Mouse (Mus musculus) frontal cortex, postnatal 36 days (tissue): ENCODE measurements around the gene Sft2d2.

Source experiments
- DNase-seq, 2 experiments: peaks; one replicate each; pipeline ENCODE4 v3.0.0; 2022; ENCODE audit warnings: low spot score in 2 of 2

Gene Sft2d2

DNA sequence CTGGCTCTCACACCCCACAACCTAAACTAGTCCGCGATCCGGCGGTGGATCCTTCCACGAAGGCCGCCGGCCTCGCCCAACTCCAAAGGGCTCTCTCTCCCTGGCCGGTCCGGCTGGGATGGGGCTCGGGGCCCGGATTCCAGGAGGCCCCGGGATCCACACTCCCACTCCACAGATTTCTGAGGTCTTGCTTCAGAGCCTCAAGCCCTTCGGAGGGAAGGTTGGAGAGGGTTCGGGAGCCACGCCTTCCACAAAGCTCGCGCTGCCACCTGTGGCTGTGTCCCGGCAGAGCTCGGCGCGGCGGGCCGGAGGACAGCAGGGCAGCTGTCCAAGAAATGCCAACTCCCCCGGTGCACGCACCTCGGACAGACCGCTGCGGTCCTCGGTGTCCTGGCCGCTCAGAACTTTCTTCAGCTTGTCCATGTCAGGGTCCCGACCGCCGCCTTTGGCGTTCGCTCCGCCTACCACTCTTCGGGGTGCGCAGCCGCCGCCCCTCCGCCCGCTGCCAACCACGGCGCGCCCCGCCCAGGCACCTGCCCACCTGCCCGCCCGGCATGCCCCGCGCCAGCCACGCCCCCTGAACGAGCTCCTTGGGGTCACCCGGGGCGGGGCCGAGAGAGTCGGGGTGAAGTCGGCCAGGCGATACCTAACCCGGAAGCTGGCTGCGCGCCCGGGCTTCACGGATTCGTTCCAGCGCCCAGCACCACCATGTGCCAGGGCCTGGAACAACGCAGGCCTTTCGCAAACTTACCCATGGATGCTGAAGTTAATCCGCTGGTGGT is at the start of gene Sft2d2:
TSS of gene Sft2d2 (minus strand) at position 559 of the 782 bp plus-strand sequence.
- DNase-seq, result peak; percentile 57 to 68

DNA sequence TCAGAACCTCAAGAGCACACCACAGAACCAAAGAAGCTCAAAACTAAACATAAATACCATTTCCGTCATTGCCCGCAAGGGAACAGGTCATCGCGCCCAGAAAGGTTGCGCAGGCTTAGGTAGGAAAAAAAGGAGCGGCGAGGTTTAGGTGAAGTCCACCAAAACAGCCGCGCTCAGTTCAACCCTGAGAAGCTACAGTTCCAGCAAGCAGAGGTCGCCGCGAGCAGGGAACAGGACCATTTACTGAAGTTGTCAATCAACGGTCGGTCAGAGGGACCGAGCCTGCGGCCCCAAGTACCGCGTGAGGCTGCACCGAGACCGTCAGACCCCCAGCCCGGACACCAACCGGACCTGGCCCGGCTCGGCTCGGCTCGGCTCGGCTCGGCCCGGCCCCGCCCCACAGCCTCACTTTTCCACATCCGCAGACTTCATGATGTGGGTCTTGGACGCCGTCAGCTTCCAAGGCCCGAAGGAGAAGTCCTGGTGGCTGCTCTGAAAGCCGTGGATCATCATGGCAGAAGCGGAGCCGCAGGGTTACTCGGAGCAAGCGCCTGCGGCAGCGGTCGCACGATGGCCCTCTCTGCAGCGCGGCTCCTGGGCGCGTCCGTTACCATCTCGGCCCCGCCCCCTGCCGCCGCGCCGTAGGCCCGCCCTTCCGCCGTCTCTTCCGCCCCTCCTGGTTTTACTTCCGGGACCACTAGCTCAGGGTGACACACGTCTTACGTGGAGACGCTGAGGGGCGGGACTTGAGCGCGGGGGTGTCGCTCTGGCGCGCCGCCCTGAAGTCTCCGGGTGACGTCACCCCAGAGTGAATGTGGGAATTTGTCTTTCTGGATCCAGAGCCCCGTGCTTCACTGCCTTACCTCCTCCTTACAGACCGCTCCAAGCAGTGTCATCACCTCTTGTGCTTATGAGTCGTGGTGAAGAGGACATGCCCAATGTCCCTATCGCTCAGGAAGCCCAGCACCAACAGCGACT is 42.4 kb upstream of the Sft2d2 start, which contains the start of gene Tiprl:
TSS of gene Tiprl (minus strand) at position 676 of the 978 bp plus-strand sequence.
- peak; percentile 96 to 98 for DNase-seq

DNA sequence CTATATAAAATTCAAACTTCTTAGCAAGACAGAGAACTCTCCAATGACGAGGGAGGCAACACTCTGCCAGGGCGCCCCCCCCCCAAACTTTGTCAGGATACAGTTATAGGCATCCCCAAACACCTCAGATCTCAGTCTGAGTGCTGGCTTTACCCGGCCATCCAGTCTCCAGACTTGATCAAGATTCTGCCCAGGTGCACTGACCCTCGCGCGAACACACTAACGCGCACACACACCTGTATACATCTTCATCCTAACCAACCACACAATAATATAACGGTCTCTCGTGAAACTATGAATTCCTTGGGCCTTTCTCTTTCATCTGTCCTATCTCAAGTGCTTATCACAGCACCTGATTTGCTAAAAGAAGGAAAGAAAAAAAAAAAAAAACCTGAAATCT is 41.6 kb upstream of the Sft2d2 start:
- no peak for DNase-seq

DNA sequence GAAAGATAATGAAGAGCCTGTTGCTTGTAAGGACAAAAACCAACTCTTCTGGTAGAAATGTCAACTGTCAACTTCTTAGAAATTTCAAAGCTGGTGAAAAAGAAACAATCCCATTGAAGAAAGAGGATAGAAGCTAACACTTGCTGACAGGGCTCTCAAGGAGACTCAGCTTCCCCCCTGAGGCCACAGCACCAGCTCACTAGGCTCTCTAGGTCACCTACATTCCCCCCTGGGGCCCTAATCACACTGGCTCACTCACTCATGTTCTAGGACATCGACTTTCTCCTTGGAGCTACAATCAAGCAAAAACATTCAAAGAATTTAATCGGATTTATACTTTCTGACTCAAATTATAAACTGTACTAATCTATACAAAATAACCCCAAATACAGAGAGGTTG is 39.6 kb upstream of the Sft2d2 start:
- DNase-seq, result no peak

DNA sequence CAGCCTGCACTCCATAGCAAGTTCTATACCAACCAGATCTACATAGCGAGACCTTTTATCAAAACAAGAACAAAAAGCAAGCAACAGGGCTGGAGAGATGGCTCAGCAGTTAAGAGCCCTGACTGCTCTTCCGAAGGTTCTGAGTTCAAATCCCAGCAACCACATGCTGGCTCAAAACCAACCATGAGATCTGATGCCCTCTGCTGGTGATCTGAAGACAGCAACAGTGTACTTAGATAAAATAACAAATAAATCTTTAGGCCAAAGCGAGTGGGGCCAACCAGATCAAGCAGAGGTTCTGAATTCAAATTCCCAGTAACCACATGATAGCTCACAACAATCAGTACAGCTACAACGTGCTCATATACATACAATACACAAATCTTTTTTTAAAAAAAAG is 36.5 kb upstream of the Sft2d2 start:
- no peak for DNase-seq

DNA sequence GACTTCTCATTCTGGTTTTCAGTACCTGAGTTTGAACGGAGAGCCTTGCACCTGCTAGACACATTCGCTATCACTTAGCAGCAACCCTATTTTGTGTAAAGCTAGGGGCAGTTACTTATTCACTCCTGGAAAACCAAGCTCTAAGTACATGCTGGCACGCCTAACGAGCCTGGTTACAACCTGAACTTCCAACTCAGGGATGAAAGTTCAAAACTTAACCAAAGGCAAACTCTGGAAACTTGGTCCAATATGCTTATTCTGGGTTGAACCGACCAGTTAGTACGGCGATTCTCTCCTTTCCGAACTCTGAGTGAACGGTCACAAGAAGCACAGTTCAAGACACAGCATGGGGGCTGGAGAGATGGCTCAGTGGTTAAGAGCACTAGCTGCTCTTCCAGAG is 35.3 kb upstream of the Sft2d2 start:
- DNase-seq, result no peak

DNA sequence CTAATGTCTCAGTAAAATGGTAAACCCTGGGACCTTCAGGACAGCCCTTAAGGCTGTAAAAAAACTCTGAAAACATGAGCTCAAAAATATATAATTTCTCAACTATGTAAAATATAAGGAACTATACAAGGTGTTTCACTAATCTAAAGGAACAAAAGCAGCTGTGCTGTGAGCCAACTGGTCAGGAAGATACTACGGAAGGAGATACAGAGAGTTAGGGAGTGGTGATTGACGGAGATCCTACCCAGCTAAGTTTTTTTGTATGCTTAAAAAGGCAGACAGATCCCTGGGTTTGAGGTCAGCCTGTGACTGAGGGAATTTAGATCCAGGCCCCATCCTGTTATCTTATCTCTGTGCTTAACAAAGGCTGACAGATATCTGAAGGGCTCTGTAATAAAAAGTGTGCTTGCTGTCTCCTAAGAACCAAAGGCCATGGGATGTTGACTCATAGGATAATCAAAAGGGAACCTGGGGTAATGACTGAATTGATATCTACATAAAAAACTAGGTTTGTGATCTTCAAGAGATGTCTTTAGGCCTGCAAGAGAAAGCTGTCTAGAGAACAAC is 22.9 kb upstream of the Sft2d2 start:
- no peak for DNase-seq

DNA sequence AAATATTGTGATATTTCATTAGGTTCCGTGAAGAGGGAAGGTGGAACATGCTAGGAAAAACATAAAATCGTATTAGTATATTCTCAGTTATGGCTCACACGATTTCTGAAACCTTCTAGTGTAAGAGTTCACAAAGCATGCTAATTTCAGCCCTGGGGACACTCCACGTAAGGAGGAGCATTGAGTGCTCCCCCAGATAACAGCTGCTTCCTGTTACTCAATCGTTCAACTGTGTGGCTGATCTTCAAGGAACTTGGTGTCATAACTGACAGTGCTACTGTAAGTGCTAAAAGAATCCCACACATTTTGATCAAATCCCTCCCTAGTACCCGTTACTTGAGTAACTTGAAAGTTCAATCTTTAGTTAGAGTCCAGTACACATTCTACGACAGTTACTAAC is 21.6 kb upstream of the Sft2d2 start:
- DNase-seq, result no peak

DNA sequence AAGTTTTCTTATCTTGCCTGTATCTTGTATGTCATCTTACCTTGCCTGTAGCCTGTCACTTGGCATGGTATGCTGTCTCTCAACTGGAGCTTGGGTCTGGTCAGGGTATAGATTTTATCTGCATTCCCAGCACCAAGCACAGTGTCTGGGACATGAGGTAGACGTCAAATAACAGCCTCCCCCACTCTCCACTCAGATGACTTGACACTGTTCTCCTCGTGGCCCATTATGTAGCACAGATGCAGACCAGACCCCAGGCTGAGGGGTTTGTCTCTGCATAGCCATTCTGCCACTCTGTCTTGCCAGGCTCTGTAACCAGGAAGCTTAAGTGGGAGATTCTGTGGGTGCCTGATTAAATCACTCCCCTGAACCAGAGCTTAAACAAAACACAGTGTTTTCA is 11.4 kb upstream of the Sft2d2 start:
- no peak for DNase-seq

DNA sequence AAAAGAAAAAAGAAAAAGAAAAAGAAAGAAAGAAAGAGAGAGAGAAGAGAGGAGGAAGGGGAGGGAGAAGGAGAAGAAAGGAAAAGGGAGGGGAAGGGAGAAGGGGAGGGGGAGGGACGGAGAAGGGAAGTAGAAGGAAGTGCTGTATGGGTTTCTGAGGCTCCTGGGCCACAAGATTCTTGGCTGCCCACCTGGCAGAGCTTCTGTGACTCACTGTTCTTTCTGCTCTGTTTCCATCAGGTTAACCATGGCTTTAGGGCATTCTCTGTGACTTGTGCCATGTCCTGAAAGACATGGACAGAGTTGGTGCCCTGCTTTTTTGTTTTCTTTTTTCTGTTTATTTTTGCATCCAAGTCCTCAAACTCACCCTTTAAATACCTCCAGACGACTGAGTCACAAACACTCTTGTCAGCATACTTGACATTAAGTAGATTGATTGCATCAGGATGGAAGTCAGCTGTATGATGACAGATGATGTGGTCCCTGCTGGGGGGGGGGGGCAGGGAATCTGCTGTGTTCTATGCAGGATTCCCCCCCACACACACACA is 9.3 kb upstream of the Sft2d2 start:
- no peak for DNase-seq

DNA sequence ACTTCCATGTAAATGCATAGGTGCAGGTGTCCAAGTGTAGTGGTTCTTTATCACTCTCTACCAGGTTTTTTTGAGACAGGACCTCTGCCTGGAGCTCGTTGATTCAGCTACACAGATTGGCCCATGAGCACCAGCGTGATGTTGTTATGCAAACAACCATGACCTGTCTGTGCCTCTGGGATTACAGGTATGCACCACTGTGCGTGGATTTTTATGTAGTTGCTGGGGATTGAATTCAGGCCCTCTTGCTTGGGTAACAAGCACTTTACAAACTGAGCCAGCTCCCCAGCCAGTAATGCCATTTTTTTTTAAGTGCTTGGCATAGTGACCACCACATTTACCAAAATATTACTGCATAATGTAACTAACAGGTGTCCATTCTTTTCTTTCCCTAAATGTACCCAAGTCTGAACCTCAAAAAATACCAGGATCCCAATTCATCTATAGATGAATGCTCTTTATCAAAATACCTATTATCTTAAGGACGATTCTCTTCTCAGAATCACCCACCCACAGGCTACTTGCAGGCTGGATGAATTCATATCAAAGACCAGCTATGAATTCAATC is 7.3 kb upstream of the Sft2d2 start:
- DNase-seq, result no peak

DNA sequence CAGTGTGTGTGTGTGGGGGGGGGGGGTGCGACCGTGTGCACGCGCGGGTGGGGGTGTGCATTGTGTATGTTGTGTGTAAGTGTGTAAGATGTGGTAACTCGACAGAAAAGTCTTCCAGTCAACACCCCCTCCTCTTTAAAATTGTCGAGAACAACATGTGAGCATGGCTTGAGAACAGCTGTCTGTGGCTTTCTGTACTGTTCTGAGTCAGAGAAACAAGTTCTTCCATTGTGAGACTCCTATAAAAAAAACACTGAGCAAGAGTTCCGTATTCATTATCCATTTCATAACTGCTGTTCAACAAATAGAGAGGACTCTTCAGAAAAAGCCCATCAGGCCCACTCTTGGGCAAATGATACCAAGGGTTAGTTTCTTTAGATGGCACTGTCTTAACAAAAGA is 6.5 kb upstream of the Sft2d2 start:
- DNase-seq, result no peak

DNA sequence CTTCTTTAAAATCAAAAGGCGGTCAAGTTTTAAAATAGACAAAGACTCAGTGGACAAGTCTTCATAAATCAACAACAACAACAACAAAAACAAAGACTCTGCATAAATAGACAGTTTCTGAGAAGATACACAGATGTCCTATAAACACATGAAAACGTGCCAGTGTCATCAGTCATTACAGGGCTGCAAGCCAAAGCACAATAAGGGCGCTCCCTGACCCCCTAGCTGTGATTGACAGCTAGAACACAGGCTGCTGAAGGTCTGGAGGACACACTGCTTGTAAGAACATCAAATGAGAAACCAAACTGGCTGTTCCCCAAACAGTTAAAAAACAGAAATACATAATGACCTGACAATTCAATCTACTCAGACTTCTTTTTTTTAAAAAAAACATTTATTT is 5.4 kb upstream of the Sft2d2 start:
- DNase-seq, result no peak

DNA sequence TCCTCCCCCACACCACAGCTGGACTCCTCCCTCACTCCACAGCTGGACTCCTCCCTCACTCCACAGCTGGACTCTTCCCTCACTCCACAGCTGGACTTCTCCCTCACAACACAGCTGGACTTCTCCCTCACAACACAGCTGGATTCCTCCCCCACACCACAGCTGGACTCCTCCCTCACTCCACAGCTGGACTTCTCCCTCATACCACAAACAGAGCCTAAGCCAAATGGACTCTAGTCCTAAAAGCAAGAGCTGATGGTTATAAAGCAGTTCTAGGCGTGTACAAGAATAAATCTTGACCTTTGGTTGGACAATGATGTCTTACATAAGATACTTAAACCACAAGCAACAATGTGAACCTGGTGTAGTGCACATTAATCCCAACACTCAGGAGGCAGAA is 4.7 kb upstream of the Sft2d2 start:
- no peak for DNase-seq

DNA sequence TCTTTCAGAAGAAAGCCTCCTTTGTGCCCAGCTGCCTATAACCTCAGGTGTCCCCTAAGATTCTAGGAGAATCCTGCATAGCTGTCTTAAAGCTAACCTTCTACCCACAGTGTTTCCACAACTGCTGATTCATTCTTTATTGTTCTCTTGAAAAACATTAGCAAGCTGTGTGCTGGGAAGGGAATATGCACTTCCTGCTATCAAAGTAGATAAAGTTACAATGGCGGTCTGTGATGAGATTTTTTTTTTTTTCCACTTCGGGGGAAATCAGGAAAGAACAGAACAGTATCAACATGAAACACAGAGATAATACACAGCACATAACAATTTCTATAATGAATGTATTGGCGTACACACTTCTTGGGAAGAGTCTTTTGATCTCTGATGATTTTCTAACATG is 3.6 kb upstream of the Sft2d2 start:
- no peak for DNase-seq

DNA sequence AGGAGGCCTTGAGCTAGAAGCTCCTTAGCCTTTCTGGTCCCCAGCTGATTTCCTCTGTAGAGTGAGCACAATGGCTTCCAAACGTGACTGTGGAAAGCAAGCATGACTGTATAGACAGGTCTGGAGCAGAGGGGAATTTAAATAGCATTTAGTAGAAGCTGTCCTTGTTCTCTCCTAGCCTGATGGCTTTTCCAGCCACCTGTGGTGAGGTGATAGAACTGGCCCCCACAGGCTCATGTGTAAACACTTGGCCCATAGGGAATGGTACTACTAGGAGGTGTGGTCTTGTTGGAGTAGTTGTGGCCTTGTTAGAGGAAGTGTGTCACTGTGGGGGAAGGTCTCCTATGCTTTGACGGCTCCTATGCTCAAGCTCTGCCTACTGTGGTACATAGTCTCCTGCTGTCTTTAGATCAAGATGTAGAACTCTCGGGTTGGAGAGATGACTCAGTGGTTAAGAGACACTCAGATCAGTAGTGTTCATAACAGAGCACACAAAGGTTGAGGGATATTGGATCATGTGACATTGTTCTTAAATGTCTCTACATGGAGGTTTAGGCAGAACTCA is 1.2 kb upstream of the Sft2d2 start:
- DNase-seq, result no peak

DNA sequence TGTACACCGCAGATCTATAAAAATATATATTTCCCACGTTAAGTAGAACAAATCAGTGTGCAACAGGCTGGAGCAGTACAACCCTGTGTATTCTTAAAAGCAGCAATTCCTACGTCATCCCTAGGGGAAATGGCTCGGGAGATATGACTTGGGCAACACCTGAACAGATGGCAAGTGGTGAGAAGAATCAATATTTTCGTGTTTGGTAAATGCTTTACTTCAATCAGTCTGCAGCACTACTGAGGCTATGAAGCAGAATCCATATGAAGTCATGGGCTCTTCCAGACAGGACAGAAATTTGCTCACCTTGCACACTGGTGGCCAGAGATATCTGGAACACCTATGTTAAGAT is 400 bp upstream of the Sft2d2 start:
- no peak for DNase-seq

DNA sequence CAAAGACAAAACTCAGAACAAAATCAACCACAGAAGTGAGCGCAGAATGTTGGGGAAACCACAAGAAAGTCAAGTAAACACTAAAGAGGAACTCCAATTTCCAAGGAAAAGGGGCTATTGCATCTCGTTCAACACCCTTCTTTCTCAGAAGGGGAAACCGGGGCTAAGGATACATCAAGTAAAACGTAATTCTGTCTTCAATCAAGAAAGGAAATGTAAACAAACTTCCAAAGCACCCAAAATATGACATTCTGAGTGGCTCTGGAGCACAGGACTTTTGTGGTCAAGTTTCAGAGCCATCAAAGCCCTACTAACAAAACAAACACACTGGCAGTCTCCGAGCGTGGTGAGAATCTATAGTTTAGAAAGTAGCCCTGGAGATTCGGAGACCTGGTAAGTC is 812 bp downstream of the Sft2d2 start:
- no peak for DNase-seq

DNA sequence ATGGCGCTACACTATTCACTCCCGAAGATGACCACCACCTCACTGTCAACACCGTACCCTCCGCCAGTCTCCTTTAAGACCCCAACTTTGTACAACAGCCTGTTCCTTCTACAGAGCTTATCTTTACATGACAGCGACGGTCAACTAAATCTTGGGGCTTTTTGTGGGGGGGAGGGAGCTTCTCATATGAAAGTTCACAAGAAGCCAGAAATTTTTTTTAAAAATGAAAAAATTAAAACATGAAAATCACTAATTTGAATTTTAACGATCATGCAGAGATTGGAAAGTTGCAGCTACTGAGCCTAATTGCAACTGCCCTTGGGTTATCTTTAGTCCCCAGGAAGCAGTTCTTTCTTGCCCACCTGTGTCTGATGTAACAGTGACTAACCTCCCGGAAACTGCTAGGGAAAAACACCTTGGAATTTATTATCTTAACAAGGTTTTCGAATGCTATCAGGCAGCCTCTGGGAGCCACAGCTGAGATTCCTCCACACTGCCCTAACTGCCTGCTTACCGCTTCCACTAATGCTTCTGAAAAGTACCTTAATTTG is 1.4 kb downstream of the Sft2d2 start:
- no peak for DNase-seq

DNA sequence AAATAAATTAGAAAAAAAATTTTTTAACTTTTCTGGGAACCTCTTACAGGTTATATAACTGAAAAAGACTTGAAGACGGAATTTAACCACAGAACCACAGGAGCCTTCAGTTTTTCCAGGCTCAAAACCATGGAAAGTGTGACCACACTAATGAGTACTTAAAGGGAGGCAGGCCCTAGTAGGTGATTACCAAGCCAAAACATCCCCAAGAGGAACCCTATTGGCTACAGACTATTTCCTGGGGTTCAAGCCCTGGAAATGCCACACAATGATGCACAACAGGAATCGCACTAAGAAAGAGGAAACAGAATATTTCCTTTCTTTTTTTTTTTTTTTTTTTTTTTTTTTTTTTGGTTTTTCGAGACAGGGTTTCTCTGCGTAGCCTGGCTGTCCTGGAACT is 2.1 kb downstream of the Sft2d2 start:
- DNase-seq, result no peak

DNA sequence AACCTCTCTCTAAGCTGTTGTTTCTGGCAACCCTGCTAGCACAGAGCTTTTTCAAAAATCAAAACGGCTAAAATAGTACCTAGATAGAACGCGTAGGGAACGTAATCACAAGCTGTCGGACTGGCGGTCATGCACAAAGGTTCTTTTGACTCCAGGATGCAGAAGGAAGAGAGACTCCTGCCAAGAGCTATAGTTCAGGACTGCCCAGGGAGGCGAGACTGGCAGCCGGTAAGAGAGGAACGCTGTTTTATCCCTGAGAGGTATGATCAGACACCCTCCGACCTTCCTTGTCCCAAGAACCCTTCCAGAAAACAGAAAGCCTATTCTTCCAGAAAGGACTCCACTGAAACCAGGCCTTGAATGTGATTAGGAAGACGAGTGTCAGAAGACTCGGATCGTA is 2.6 kb downstream of the Sft2d2 start:
- no peak for DNase-seq
